Mouse (Mus musculus) hindbrain, embryonic 11.5 days (tissue): ENCODE measurements around the gene Neurog2. TPM values are rescaled to one million over a fixed set of nuclear protein-coding genes. Genes with fewer than 3 reads are reported as not detected.
A peak's percentile ranks its signal among the peaks of the same experiment; 100 is the strongest.

Experiments used
- ATAC-seq: fragments of 200-750 bp; cut with Nextera tagmentation; 2 replicates; pipeline ENCODE4 v1.8.0; 2017; ENCODE audit warnings: mild to moderate bottlenecking, moderate TSS enrichment, moderate library complexity; ENCODE audit not compliant: low FRiP score
- DNase-seq: peaks from one replicate; pipeline ENCODE4 v3.0.0-alpha.2; 2015; ENCODE audit warnings: low spot score
- H3K27ac ChIP-seq: fragments of 300-500 bp; sonication (generic); 2 replicates; pipeline ENCODE4 v1.5.1; 2014; ENCODE audit warnings: mild to moderate bottlenecking, low read depth, low read length
- H3K27me3 ChIP-seq: fragments of 300-500 bp; sonication (generic); 2 replicates; pipeline ENCODE4 v1.6.1; 2014; ENCODE audit warnings: mild to moderate bottlenecking, low read length, moderate library complexity, mixed read lengths; ENCODE audit not compliant: control insufficient read depth, insufficient read depth
- H3K36me3 ChIP-seq: fragments of 300-500 bp; sonication (generic); 2 replicates; pipeline ENCODE4 v1.6.1; 2014; ENCODE audit warnings: mild to moderate bottlenecking, low read length, moderate library complexity, mixed read lengths; ENCODE audit not compliant: control insufficient read depth, insufficient read depth
- H3K4me1 ChIP-seq: fragments of 300-500 bp; sonication (generic); replicated peaks from 2 replicates; pipeline ENCODE4 v1.6.1; 2014; ENCODE audit warnings: low read length, mixed read lengths; ENCODE audit not compliant: control insufficient read depth, insufficient read depth
- H3K4me2 ChIP-seq: fragments of 300-500 bp; sonication (generic); replicated peaks from 2 replicates; pipeline ENCODE4 v1.6.1; 2014; ENCODE audit warnings: mild to moderate bottlenecking, low read depth, low read length
- H3K4me3 ChIP-seq: fragments of 300-500 bp; sonication (generic); 2 replicates; pipeline ENCODE4 v1.5.1; 2014; ENCODE audit warnings: low read depth, low read length
- H3K9ac ChIP-seq: fragments of 300-500 bp; sonication (generic); 2 replicates; pipeline ENCODE4 v1.6.1; 2014; ENCODE audit warnings: low read depth, low read length
- H3K9me3 ChIP-seq: fragments of 300-500 bp; sonication (generic); 2 replicates; pipeline ENCODE4 v1.6.1; 2016; ENCODE audit warnings: low read length; ENCODE audit not compliant: control insufficient read depth
- WGBS: fragments of 180-500 bp; shearing (Covaris S2); extraction: QIAGEN DNeasy Blood & Tissue Kit; methylation state at CpG from one replicate; pipeline ENCODE4 v1.1.7; 2014; 5-methylcytosine and 5-hydroxymethylcytosine counted together
- polyA plus RNA-seq: library from polyadenylated mRNA; unstranded; fragments of >200 nt; fragmentation: Nextera tagmentation; extraction: Ambion mirVana; gene quantifications from 2 replicates; pipeline ENCODE4 v1.2.1, GENCODE M21; 2014

Gene Neurog2
- 45.1 and 47.1 TPM in 2 replicates for polyA plus RNA-seq

DNA sequence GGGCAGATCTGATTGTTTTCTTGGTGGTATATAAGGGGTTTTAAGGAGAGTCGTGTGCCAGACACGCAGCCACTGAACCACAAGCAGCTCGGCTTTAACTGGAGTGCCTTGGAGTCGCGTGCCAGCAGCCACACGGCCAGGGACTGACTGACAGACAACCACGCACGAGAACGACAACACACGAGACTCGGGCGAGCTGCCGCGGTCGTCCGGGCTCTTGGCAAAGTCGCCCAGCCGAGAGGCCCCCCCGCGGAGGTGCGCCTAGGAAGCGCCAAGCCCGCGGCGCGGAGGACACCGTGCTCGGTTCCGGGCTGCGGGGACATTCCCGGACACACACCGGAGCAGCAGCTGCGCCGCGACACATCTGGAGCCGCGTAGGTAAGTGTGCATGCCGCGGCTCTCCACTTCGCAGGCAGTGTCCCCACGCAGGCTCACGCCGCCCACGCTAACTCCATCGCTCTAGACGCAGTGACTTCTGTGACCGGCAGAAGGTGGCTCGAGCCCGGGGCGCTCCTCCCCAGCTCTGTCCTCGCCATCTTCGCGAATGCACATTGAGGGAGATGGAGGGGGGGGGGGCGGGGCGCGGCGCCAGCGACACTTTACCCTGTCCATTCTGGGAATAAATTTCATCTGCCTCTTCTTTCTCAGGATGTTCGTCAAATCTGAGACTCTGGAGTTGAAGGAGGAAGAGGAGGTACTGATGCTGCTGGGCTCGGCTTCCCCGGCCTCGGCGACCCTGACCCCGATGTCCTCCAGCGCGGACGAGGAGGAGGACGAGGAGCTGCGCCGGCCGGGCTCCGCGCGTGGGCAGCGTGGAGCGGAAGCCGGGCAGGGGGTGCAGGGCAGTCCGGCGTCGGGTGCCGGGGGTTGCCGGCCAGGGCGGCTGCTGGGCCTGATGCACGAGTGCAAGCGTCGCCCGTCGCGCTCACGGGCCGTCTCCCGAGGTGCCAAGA is at the start of gene Neurog2:
Gene Neurog2, plus strand, starts transcription at position 56 of the 953 bp plus-strand sequence.
- H3K4me1 ChIP-seq, result peaks cover 4% of the 10 kb centered on the region
- DNase-seq (peak; percentile 70), ATAC-seq (peak; percentile 74)

DNA sequence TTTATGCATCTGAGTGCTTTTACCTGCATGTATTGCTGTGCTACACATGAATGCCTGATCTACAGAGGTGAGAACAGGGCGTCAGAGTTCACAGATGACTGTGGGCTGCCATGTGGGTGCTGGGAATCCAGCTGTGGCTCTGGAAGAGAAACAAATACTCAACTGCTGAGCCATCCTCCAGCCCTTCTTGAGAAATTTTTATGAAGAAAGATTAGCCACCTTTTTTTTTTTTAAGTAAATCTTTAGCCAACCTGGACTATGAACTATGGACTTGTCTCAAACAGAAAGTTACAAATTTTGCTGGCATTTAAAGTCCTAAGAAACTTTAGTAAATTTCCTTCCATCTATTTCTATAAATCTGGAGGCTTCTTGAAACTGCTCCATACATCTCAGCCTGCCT is 35.8 kb upstream of the Neurog2 start:
- Histone ChIP-seq H3K36me3 (peaks cover 5% of the 10 kb centered on the region; the same call in 1 of the 2 replicates), H3K27ac (no peak overlapping the region), H3K9ac (no peak overlapping the region), H3K4me2 (no peak overlapping the region), H3K27me3 (no peaks in the 10 kb centered on the region), H3K4me1 (no peaks in the 10 kb centered on the region), H3K9me3 (no peaks in the 10 kb centered on the region), H3K4me3 (no peak overlapping the region)
- WGBS, result 84% methylated on average over 1 of the region's 1 CpGs
- no peak for DNase-seq
- no peak for ATAC-seq

More for the DNA sequence above, at the start of gene Neurog2:
- H3K36me3 ChIP-seq, result no peaks in the 10 kb centered on the region
- WGBS, result under 1% methylated on average over 80 of the region's 92 CpGs
- H3K4me3 ChIP-seq, result peak within 1 kb of the TSS; percentile 62
- peaks cover 57% of the 10 kb centered on the region for H3K27me3 ChIP-seq
- H3K9ac ChIP-seq, result peak within 1 kb of the TSS; percentile 66
- no peaks in the 10 kb centered on the region for H3K9me3 ChIP-seq
- H3K27ac ChIP-seq, result peak within 1 kb of the TSS; percentile 93
- H3K4me2 ChIP-seq, result peak within 1 kb of the TSS; percentile 53

DNA sequence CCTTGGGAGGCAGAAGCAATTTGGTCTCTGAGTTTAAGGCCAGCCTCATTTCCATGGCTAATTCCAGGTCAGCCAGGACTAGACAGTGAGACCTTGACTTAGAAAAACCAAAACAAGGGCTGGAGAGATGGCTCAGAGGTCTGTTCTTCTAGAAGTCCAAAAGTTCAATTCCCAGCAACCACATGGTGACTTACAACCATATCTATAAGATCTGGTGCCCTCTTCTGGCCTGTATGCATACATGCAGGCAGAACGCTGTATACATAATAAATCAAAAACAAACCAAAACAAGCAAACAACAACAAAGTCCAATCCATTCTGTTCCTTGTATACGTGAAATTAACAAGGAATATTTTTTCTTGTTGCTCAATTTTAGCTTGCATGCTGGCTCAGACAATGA is 24.8 kb upstream of the Neurog2 start:
- Histone ChIP-seq H3K4me1 (no peaks in the 10 kb centered on the region), H3K27ac (no peak overlapping the region), H3K36me3 (peaks cover 5% of the 10 kb centered on the region; the same call in 1 of the 2 replicates), H3K9me3 (no peaks in the 10 kb centered on the region), H3K27me3 (no peaks in the 10 kb centered on the region), H3K9ac (no peak overlapping the region), H3K4me2 (no peak overlapping the region), H3K4me3 (no peak overlapping the region)
- DNase-seq (no peak), ATAC-seq (no peak)
- WGBS, result 90% methylated on average over 2 of the region's 2 CpGs

DNA sequence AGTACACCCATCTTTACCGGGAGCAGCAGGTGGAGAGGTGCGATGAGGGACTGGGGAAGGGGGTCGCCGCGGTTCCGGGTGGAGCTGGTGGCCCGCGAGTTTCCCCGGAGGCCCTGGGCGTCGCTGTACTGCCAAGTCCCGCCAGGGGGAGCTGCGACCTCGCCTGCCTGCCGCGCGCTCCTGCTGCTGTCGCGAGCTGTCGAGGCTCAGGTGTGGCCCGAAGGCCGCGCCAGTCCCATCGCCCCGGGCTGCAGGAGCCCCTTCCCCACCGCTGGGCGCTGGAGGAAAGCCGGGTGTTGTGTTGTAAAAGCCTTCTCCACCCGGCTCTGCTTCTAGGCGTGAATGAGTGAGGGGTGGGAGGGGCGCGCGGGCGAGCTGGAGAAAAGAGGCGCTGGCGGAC is 7.6 kb upstream of the Neurog2 start:
- DNase-seq, result peak; percentile 91
- H3K9ac ChIP-seq, result no peak overlapping the region
- peaks cover 7% of the 10 kb centered on the region; the same call in 1 of the 2 replicates for H3K4me1 ChIP-seq
- H3K4me2 ChIP-seq, result peak overlapping the region; percentile 43
- peak; percentile 87 for ATAC-seq
- 0 out of 2 replicates have a peak overlapping the region, but pooled peaks have one; percentile 20 for H3K4me3 ChIP-seq
- under 1% methylated on average over 36 of the region's 36 CpGs for WGBS
- H3K27ac ChIP-seq, result peak overlapping the region; percentile 55
- H3K27me3 ChIP-seq, result peaks cover 32% of the 10 kb centered on the region
- no peaks in the 10 kb centered on the region for H3K36me3 ChIP-seq
- H3K9me3 ChIP-seq, result no peaks in the 10 kb centered on the region

DNA sequence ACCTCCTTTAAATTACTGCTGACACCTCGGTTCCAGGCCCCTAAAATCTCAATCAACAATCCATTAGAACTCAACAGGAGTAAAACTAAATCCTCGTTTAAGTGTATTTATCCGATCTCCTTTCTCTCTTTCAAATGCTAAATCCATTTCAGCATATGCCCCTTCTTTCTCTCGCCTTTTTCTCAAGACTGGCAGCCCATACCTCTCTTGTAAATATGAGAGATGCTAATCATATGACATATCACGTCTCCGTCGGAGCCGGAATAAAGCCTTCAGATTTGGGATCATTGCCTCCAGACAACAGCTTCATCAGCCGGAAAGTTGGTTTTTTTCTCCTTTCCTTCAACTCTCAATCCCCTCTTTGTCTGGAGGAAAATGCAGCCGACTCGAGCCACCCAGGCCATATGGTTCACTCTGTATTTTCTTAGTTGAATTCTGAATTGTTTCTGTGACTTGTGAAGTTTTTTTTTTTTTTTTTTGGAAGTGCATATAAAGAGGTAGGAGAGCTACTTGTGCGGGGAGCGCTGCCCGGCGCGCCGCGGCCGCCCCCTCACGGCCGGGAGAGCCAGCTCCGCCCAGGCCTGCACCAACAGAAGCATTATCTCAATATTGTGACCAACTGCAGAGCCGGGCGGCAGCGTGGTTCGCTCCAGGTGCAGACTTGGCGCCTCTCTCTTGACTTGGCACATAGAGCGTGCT is 7.1 kb upstream of the Neurog2 start:
- peak overlapping the region; percentile 55; the same call in 1 of the 2 replicates for H3K27ac ChIP-seq
- H3K4me3 ChIP-seq, result 0 out of 2 replicates have a peak overlapping the region, but pooled peaks have one; percentile 20
- under 1% methylated on average over 28 of the region's 28 CpGs for WGBS
- peak overlapping the region; percentile 43 for H3K4me2 ChIP-seq
- no peaks in the 10 kb centered on the region for H3K9me3 ChIP-seq
- ATAC-seq (peak; percentile 59), DNase-seq (peak; percentile 69)
- H3K9ac ChIP-seq, result no peak overlapping the region
- peaks cover 7% of the 10 kb centered on the region; the same call in 1 of the 2 replicates for H3K4me1 ChIP-seq
- H3K36me3 ChIP-seq, result no peaks in the 10 kb centered on the region
- H3K27me3 ChIP-seq, result peaks cover 36% of the 10 kb centered on the region

DNA sequence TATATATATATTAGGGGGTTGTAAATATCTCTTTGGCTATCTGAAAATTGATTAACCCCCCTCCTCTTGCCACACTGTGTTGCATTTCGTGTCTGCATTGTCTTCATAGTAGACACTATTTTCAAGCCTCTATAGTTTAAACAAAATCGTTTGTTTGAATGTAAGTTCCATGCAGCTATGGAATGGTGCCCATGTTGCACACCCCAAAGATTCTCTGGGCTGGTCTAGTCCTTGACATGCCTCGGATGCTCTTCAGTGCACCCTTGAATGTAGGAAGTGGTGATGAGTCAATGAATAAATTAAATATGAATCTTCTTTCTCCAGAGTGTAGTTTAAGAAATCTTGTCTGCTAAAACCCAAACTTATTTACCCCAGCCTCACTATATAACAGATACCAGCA is 6.4 kb upstream of the Neurog2 start:
- peaks cover 37% of the 10 kb centered on the region for H3K27me3 ChIP-seq
- H3K4me1 ChIP-seq, result peaks cover 7% of the 10 kb centered on the region; the same call in 1 of the 2 replicates
- no peaks in the 10 kb centered on the region for H3K9me3 ChIP-seq
- H3K36me3 ChIP-seq, result no peaks in the 10 kb centered on the region
- H3K4me2 ChIP-seq, result no peak overlapping the region
- no peak overlapping the region for H3K27ac ChIP-seq
- DNase-seq (peak; percentile 30), ATAC-seq (no peak)
- H3K9ac ChIP-seq, result no peak overlapping the region
- H3K4me3 ChIP-seq, result no peak overlapping the region
- WGBS, result 7% methylated on average over 3 of the region's 3 CpGs

DNA sequence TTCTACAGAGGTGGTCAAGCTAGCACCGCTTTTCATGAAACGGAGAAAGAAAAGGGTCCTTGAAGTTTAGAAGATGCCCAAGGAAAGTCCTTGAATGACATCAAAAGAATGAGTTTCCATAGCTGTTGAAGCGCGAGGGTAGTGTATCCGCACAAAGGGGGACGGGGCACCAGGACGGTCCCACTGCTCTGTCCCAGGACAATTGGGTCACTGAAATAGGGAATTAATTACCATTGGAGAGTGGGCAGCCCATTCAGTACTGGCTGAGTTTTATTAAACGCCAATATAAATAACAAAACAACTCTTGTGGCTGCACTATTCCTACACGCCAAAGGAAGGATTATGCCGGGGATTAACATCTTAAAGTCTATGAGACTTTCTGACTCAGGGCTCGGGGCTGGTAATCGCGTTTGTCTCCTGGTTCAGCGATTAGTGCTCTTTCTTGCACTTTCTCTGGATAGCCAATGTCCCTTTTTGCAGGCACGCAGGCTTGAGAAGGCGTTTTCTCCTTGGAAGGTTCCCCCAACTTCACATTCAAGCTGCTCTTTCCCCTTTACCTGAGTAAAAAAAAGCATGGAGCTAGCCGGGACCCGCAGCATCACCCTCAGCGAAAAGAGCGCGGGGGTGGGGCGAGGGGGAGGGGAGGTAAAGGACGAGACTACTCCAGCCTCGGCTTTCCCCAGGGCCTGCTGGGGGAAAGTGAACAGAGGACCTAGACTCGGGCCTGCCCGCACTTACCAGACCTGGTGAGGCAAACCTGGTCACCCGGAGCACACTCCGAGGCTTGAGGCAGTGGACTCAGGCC is 5.6 kb upstream of the Neurog2 start:
- peak overlapping the region; percentile 24 for H3K4me2 ChIP-seq
- no peak overlapping the region for H3K9ac ChIP-seq
- peaks cover 37% of the 10 kb centered on the region for H3K27me3 ChIP-seq
- H3K9me3 ChIP-seq, result no peaks in the 10 kb centered on the region
- under 1% methylated on average over 28 of the region's 28 CpGs for WGBS
- no peaks in the 10 kb centered on the region for H3K36me3 ChIP-seq
- H3K4me3 ChIP-seq, result no peak overlapping the region
- H3K4me1 ChIP-seq, result peaks cover 7% of the 10 kb centered on the region; the same call in 1 of the 2 replicates
- DNase-seq (peak; percentile 56), ATAC-seq (no peak)
- H3K27ac ChIP-seq, result 0 out of 2 replicates have a peak overlapping the region, but pooled peaks have one; percentile 1

DNA sequence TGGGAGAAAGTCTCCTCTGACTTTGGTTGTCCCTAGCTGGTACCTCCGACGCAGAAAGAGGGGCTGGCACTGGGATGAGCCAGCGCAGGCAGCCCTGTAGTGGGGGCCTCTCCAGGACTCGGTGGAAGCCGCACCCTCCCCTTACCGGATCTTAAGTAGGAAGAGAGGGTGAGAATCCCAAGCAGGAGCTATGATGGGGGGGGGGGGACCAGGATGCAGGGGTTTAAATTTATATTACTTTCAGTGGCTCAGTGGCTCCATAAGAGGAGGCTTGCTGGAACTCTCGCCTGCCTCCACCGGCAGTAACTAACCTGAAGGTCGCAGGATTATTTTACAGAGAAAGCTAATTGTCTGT is 5.0 kb upstream of the Neurog2 start:
- ATAC-seq (no peak), DNase-seq (no peak)
- Histone ChIP-seq H3K4me3 (no peak overlapping the region), H3K27me3 (peaks cover 38% of the 10 kb centered on the region), H3K9ac (no peak overlapping the region), H3K9me3 (no peaks in the 10 kb centered on the region), H3K27ac (peak overlapping the region; percentile 1; the same call in 1 of the 2 replicates), H3K4me1 (peaks cover 7% of the 10 kb centered on the region; the same call in 1 of the 2 replicates), H3K4me2 (peak overlapping the region; percentile 24), H3K36me3 (no peaks in the 10 kb centered on the region)
- under 1% methylated on average over 9 of the region's 9 CpGs for WGBS
